Mouse (Mus musculus) lung, postnatal 0 days (tissue): ENCODE data around the gene Vmn2r89. TPM values are rescaled to one million over a fixed set of nuclear protein-coding genes. Genes with fewer than 3 reads are reported as not detected.
"Not testable (repeated sequence)": the region's sequence is repeated elsewhere in the genome, so short reads cannot be mapped to it uniquely, and the experiment has no call there.

Experiments used
- ATAC-seq: fragments of 200-750 bp; cut with Nextera tagmentation; 2 replicates; pipeline ENCODE4 v1.8.0; 2017; ENCODE audit warnings: moderate library complexity
- DNase-seq: peaks from one replicate; pipeline ENCODE4 v3.0.0-alpha.2; 2016; ENCODE audit warnings: low spot score
- H3K27ac ChIP-seq: fragments of 300-500 bp; sonication (generic); 2 replicates; pipeline ENCODE4 v1.5.1; 2014; ENCODE audit warnings: antibody characterized with exemption, mild to moderate bottlenecking, low read length, mixed read lengths
- H3K27me3 ChIP-seq: fragments of 300-500 bp; sonication (generic); replicated peaks from 2 replicates; pipeline ENCODE4 v1.6.1; 2014; ENCODE audit warnings: low read length, mixed read lengths; ENCODE audit not compliant: insufficient read depth
- H3K36me3 ChIP-seq: fragments of 300-500 bp; sonication (generic); 2 replicates; pipeline ENCODE4 v1.6.1; 2014; ENCODE audit warnings: low read length, mixed read lengths; ENCODE audit not compliant: insufficient read depth
- H3K4me1 ChIP-seq: fragments of 300-500 bp; sonication (generic); 2 replicates; pipeline ENCODE4 v1.6.1; 2014; ENCODE audit warnings: antibody characterized with exemption, low read depth, low read length, mixed read lengths; ENCODE audit not compliant: insufficient read depth
- H3K4me2 ChIP-seq: fragments of 300-500 bp; sonication (generic); replicated peaks from 2 replicates; pipeline ENCODE4 v1.6.1; 2014; ENCODE audit warnings: low read depth, mild to moderate bottlenecking, low read length, moderate library complexity, mixed read lengths
- H3K4me3 ChIP-seq: fragments of 300-500 bp; sonication (generic); 2 replicates; pipeline ENCODE4 v1.5.1; 2014; ENCODE audit warnings: low read depth, low read length
- H3K9ac ChIP-seq: fragments of 300-500 bp; sonication (generic); replicated peaks from 2 replicates; pipeline ENCODE4 v1.6.1; 2014; ENCODE audit warnings: low read depth, mild to moderate bottlenecking
- H3K9me3 ChIP-seq: fragments of 300-500 bp; sonication (generic); 2 replicates; pipeline ENCODE4 v1.6.1; 2016; ENCODE audit warnings: low read length, mixed read lengths
- CTCF ChIP-seq: IDR thresholded peaks from 2 replicates; pipeline ENCODE4 v1.5.1; 2016; ENCODE audit warnings: antibody characterized with exemption, mild to moderate bottlenecking
- EP300 ChIP-seq: IDR thresholded peaks from 2 replicates; pipeline ENCODE4 v1.6.1; 2016; ENCODE audit warnings: antibody characterized with exemption, mild to moderate bottlenecking, control low read depth
- WGBS: fragments of 180-500 bp; shearing (Covaris S2); extraction: QIAGEN DNeasy Blood & Tissue Kit; methylation state at CpG from one replicate; pipeline ENCODE4 v1.1.7; 2014; 5-methylcytosine and 5-hydroxymethylcytosine counted together
- polyA plus RNA-seq: library from polyadenylated mRNA; unstranded; fragments of >200 nt; fragmentation: Nextera tagmentation; extraction: Ambion mirVana; gene quantifications from 2 replicates; pipeline ENCODE4 v1.2.1, GENCODE M21; 2015

Gene Vmn2r89
- polyA plus RNA-seq, 1 experiment from 2014 or later: not detected

GRCm38 (mm10) chr14:51482051-51482715 lies 30.5 kb downstream of the Vmn2r89 start:
- Histone ChIP-seq H3K27ac (no peak overlapping the region), H3K4me2 (no peak overlapping the region), H3K4me1 (no peaks in the 10 kb centered on the region), H3K4me3 (no peak overlapping the region), H3K9ac (no peak overlapping the region), H3K36me3 (no peaks in the 10 kb centered on the region), H3K27me3 (no peaks in the 10 kb centered on the region), H3K9me3 (no peaks in the 10 kb centered on the region)
- ATAC-seq (no peak), DNase-seq (no peak)
- TF ChIP-seq CTCF (no peak), EP300 (no peak)
- WGBS: 64% methylated on average over 5 of the region's 5 CpGs

DNA sequence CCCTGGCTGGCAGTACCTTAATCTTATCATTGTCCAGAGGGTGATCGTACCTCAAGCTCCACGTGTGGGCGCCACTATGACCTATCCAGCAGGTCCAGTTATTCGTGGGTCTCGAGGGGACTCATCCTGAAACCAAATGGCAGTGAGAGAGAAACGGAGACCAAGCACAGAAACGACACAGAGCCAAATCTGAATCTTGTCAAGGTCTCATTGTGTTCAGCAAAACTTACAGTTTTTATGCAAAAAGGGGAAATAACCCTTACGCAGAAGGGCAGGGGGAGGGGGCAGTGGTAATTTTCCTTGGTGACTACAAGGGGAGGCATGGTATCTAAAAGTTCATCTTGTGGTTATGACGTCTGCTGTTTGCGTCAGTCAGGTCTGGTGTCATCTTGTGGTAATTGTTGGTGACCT lies 31.3 kb downstream of the Vmn2r89 start:
- H3K4me3 ChIP-seq, H3K9ac ChIP-seq, H3K9me3 ChIP-seq, DNase-seq, ATAC-seq, H3K36me3 ChIP-seq, H3K4me1 ChIP-seq, H3K27ac ChIP-seq, H3K4me2 ChIP-seq, H3K27me3 ChIP-seq: not testable (repeated sequence)
- WGBS: 74% methylated on average over 10 of the region's 10 CpGs

DNA sequence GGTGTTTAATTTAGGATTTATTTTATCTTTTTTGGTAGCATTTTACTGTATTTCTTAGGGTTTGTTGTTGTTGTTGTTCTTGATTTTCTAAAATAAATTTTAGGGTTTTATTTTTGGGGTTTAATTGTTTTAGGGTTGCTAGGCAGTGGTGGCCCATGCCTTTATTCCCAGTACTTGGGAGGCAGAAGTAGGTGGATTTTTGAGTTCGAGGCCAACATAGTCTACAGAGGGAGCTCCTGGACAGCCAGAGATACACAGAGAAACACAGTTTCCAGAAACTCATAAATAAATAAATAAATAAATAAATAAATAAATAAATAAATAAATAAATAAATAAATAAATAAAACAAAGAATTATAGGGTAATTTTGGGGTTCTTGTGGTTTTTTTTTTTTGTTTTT lies 32.0 kb downstream of the Vmn2r89 start:
- Histone ChIP-seq H3K4me1 (no peaks in the 10 kb centered on the region), H3K27ac (no peak overlapping the region), H3K27me3 (no peaks in the 10 kb centered on the region), H3K4me2 (no peak overlapping the region), H3K9ac (no peak overlapping the region), H3K4me3 (no peak overlapping the region), H3K9me3 (no peaks in the 10 kb centered on the region), H3K36me3 (no peaks in the 10 kb centered on the region)
- ATAC-seq (no peak), DNase-seq (no peak)
- TF ChIP-seq CTCF (no peak), EP300 (no peak)
- 89% methylated on average over 1 of the region's 1 CpGs for WGBS

DNA sequence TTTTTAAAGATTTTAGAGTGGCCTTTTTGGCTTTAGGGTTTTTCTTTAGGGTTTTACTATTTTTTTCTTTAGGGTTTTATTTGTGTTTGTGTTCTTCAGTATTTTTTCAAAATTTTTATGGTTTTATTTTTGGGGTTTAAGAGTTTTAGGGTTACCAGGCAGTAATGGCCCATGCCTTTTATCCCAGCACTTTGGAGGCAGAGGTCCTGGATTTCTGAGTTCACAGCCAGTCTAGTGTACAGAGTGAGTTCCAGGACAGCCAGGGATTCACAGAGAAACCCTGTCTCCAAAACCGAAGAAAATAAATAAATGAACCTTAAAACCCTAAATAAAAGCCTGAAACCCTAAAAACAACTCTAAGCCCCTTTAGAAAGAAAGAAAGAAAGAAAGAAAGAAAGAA lies 34.5 kb downstream of the Vmn2r89 start:
- no peak for DNase-seq
- Histone ChIP-seq H3K9ac (no peak overlapping the region), H3K4me3 (no peak overlapping the region), H3K27ac (no peak overlapping the region), H3K9me3 (no peaks in the 10 kb centered on the region), H3K27me3 (no peaks in the 10 kb centered on the region), H3K36me3 (no peaks in the 10 kb centered on the region), H3K4me2 (no peak overlapping the region), H3K4me1 (no peaks in the 10 kb centered on the region)
- no peak for ATAC-seq
- TF ChIP-seq EP300: no peak
- no peak for TF ChIP-seq CTCF
- 77% methylated on average over 1 of the region's 1 CpGs for WGBS

DNA sequence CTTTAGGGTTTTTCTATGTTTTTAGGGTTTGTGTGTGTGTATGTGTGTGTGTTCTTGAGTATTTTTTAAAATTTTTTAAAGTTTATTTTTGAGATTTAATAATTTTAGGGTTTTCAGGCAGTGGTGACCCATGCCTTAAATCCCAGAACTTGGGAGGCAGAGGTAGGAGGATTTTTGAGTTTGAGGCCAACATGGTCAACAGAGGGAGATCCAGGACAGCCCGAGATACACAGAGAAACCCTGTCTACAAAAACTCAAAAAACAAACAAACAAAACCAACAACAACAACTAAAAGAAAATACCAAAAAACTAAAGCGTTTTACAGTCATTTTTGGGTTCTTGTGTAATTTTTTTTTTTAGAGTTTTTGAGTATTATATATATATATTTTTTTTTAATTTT lies 44.1 kb downstream of the Vmn2r89 start:
- no peak for TF ChIP-seq CTCF
- Histone ChIP-seq H3K4me1 (no peaks in the 10 kb centered on the region), H3K4me3 (no peak overlapping the region), H3K27me3 (no peaks in the 10 kb centered on the region), H3K27ac (no peak overlapping the region), H3K9ac (no peak overlapping the region), H3K9me3 (no peaks in the 10 kb centered on the region), H3K36me3 (no peaks in the 10 kb centered on the region), H3K4me2 (no peak overlapping the region)
- ATAC-seq (no peak), DNase-seq (no peak)
- 74% methylated on average over 2 of the region's 2 CpGs for WGBS

- TF ChIP-seq EP300 (no peak), CTCF (no peak)
- no peak overlapping the region for H3K4me2 ChIP-seq
- H3K4me1 ChIP-seq: no peaks in the 10 kb centered on the region
- no peaks in the 10 kb centered on the region for H3K27me3 ChIP-seq
- H3K9me3 ChIP-seq: no peaks in the 10 kb centered on the region
- ATAC-seq (no peak), DNase-seq (no peak)
- no peak overlapping the region for H3K4me3 ChIP-seq
- no peaks in the 10 kb centered on the region for H3K36me3 ChIP-seq
- no peak overlapping the region for H3K9ac ChIP-seq
- WGBS: 81% methylated on average over 1 of the region's 1 CpGs
- no peak overlapping the region for H3K27ac ChIP-seq
Measured at GRCm38 (mm10) chr14:51496955-51497354, 45.3 kb downstream of the Vmn2r89 start.

DNA sequence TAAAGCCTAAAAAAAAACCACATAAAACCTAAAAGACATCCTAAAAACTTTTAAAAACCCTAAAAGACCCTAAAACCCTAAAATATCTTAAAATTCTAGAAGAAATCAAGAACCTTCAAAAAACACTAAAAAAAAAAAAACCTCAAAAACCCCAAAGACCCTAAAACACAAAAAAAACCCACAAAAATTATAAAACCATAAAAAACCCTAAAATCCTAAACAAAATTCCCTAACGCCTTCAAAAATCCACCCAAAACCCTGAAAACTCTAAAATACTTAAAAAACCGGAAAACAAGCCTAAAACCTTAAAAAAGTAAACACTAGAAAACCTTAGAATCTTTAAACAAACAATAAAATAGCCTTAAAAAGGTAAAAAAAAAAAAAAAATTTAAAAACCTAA lies 46.3 kb downstream of the Vmn2r89 start:
- Histone ChIP-seq H3K4me2 (no peak overlapping the region), H3K9ac (no peak overlapping the region), H3K36me3 (no peaks in the 10 kb centered on the region), H3K4me1 (no peaks in the 10 kb centered on the region), H3K27me3 (no peaks in the 10 kb centered on the region), H3K4me3 (no peak overlapping the region), H3K9me3 (no peaks in the 10 kb centered on the region), H3K27ac (no peak overlapping the region)
- DNase-seq (no peak), ATAC-seq (no peak)
- TF ChIP-seq CTCF: no peak
- TF ChIP-seq EP300: no peak
- 89% methylated on average over 2 of the region's 2 CpGs for WGBS
